Mouse (Mus musculus): ENCODE results near the gene Nr6a1.

DNA sequence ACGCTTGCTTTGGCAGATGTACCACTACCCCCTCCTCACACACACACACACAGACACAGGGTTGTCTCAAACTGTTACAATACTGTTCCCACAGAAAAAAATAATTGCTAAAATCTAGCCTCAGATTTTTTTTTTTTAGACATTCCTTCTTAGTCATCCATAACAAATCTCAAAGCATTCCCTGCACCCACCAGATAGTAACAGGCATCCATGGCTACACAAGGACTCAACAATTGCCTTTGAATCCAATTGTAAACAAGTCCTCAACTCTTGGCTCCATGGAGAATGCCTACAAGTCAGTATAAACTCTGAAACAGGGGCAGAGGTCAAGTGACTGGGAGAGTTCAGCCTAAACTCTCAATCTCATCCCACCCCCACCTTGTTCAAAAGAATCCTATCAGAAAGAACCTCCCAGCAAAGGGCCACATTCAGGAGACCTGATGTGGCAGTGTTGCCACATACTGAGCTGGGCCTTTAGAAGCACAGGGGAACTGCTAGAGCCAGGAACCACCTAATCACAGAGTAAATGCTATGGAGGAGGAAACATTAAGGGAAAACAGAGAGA is 52.9 kb downstream of the Nr6a1 start:
- no peak for TF ChIP-seq CTCF (IDR thresholded peaks at IDR 0.05; ENCODE audit: control insufficient read depth, insufficient read depth, insufficient read length)
- TF ChIP-seq USF1 (IDR thresholded peaks at IDR 0.05; ENCODE audit: low read depth), result no peak
